ENCODE assay signal across 8 mouse cellular contexts in the genomic region with DNA sequence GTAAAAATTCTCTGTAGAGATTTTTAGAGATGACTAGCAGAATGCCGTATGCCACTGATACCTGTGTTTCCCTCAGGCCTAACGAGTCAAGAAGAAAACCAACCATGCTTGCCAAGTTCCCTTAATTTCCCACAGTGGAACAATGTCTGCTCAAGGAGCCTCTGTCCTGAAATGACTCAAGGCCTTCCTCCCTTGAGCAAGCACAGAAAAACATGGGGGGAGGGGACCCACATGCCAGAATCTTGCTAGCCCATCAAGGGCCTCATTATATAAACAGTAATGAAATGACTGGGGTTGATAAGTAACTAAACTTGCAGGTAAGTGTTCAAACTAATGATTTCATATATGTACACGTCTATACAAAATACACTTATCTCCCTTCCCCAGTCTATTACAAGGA.
DNase-seq lines count a peak whose midpoint lies in the region; ATAC-seq and TF ChIP-seq lines count a peak whose summit lies in the region.
"Had no signal": no experiment of that assay in that cellular context is flagged by ENCODE, and none has a peak within 500 bp of the region (broad histone marks: within the 10 kb centered on the region; RNA-seq: fewer than 3 reads in every experiment).

No protein-coding gene starts in this region.

- H3K4me2 ChIP-seq in kidney, embryonic 14.5 days (replicated peaks; ENCODE audit: low read depth, low read length): no peak overlapping the region
- H3K4me2 ChIP-seq in forebrain, embryonic 16.5 days (ENCODE audit: low read length): no peak overlapping the region

- ATAC-seq in kidney, embryonic 14.5 days (ENCODE audit: low FRiP score, low TSS enrichment): peak; percentile 63; the same call in 1 of the 2 replicates
- ATAC-seq in forebrain, embryonic 16.5 days: no peak

- peaks cover 23% of the 10 kb centered on the region for H3K4me1 ChIP-seq in kidney, embryonic 14.5 days (ENCODE audit: control insufficient read depth, insufficient read depth, low read length)
- peaks cover 22% of the 10 kb centered on the region for H3K4me1 ChIP-seq in forebrain, embryonic 16.5 days (replicated peaks; ENCODE audit: control insufficient read depth, insufficient read depth, low read length)
- H3K4me1 ChIP-seq: megakaryocyte, embryonic 14.5 days had no signal

- H3K9ac ChIP-seq in kidney, embryonic 14.5 days (ENCODE audit: low read depth, low read length): no peak overlapping the region
- H3K9ac ChIP-seq in forebrain, embryonic 16.5 days (replicated peaks; ENCODE audit: low read depth, low read length): no peak overlapping the region

- peak overlapping the region; percentile 79; the same call in 1 of the 2 replicates for H3K27ac ChIP-seq in layer of hippocampus, adult 2 months
- H3K27ac ChIP-seq in kidney, embryonic 14.5 days (ENCODE audit: low read depth, low read length): no peak overlapping the region; the same call in 1 of the 2 replicates
- H3K27ac ChIP-seq in forebrain, embryonic 16.5 days (ENCODE audit: low read length): no peak overlapping the region

- no peak for TF ChIP-seq CTCF in layer of hippocampus, adult 2 months (conservative IDR thresholded peaks at IDR 0.05)

- no peaks in the 10 kb centered on the region for H3K27me3 ChIP-seq in kidney, embryonic 14.5 days (ENCODE audit: control insufficient read depth, insufficient read depth, low read length)
- H3K27me3 ChIP-seq in forebrain, embryonic 16.5 days (replicated peaks; ENCODE audit: control insufficient read depth, insufficient read depth, low read length): no peaks in the 10 kb centered on the region
- H3K27me3 ChIP-seq: megakaryocyte, embryonic 14.5 days had no signal

- DNase-seq in layer of hippocampus, adult 2 months (ENCODE audit: low spot score in 2 of 2): no peak
- DNase-seq in layer of hippocampus, adult 11-12 months (ENCODE audit: low spot score): no peak
- peak; percentile 9 for DNase-seq in embryo, embryonic 10 days (ENCODE audit: low spot score)
- peak; percentile 30 for DNase-seq in skeletal muscle tissue, adult 2 months (ENCODE audit: low read depth, low spot score)
- no peak for DNase-seq in yolk sac, embryonic 10.5 days (ENCODE audit: low spot score)

- no peaks in the 10 kb centered on the region for H3K9me3 ChIP-seq in kidney, embryonic 14.5 days (ENCODE audit: control insufficient read depth, low read length)
- no peaks in the 10 kb centered on the region for H3K9me3 ChIP-seq in forebrain, embryonic 16.5 days (ENCODE audit: control insufficient read depth, low read length)
- H3K9me3 ChIP-seq: megakaryocyte, embryonic 14.5 days had no signal

- H3K36me3 ChIP-seq in kidney, embryonic 14.5 days (ENCODE audit: control insufficient read depth, insufficient read depth, low read length): no peaks in the 10 kb centered on the region
- no peaks in the 10 kb centered on the region for H3K36me3 ChIP-seq in forebrain, embryonic 16.5 days (ENCODE audit: control insufficient read depth, insufficient read depth)

- H3K4me3 ChIP-seq in layer of hippocampus, adult 2 months: no peak overlapping the region
- no peak overlapping the region for H3K4me3 ChIP-seq in kidney, embryonic 14.5 days (ENCODE audit: low read length)
- no peak overlapping the region for H3K4me3 ChIP-seq in forebrain, embryonic 16.5 days (replicated peaks; ENCODE audit: low read length)
- H3K4me3 ChIP-seq: megakaryocyte, embryonic 14.5 days had no signal

- WGBS in kidney, embryonic 14.5 days: 39% methylated on average over 3 of the region's 3 CpGs
- 31% methylated on average over 3 of the region's 3 CpGs for WGBS in forebrain, embryonic 16.5 days

Comparison
In these comparisons a context has a peak if more than half of its experiments do, and no peak if none do; other contexts are left out.
1. DNase-seq: peak in embryo, embryonic 10 days (single experiment) and skeletal muscle tissue, adult 2 months (single experiment); none in layer of hippocampus, adult 2 months (0 of 2), layer of hippocampus, adult 11-12 months (single experiment) and yolk sac, embryonic 10.5 days (single experiment).